ENCODE assay signal across 15 mouse cellular contexts in genomic region chr10:105557581-105557980, GRCm38 (mm10).
"Had no signal": no experiment of that assay in that cellular context is flagged by ENCODE, and none has a peak within 500 bp of the region (broad histone marks: within the 10 kb centered on the region; RNA-seq: fewer than 3 reads in every experiment).

No protein-coding gene starts in this region.

- H3K27ac ChIP-seq: kidney, postnatal 0 days; liver, embryonic 13.5 days; midbrain, embryonic 12.5 days; midbrain, embryonic 15.5 days; neural tube, embryonic 13.5 days had no signal

- H3K9ac ChIP-seq: liver, embryonic 13.5 days; midbrain, embryonic 12.5 days; midbrain, embryonic 15.5 days; neural tube, embryonic 13.5 days had no signal

- H3K4me1 ChIP-seq: liver, embryonic 13.5 days; midbrain, embryonic 12.5 days; midbrain, embryonic 15.5 days had no signal

- H3K27me3 ChIP-seq: liver, embryonic 13.5 days; midbrain, embryonic 12.5 days; midbrain, embryonic 15.5 days; neural tube, embryonic 13.5 days had no signal

- H3K4me2 ChIP-seq: liver, embryonic 13.5 days; midbrain, embryonic 12.5 days; midbrain, embryonic 15.5 days; neural tube, embryonic 13.5 days had no signal

- H3K9me3 ChIP-seq: liver, embryonic 13.5 days; midbrain, embryonic 12.5 days; midbrain, embryonic 15.5 days; neural tube, embryonic 13.5 days had no signal

- DNase-seq: kidney, postnatal 25 days; left cerebral cortex, postnatal 4 days; liver, embryonic 13.5 days; lung, adult 2 months; lung, postnatal 14 days; lung, postnatal 4 days; retina, postnatal 1 day; right cerebral cortex, postnatal 25 days; thymus, adult 18-20 months; thymus, postnatal 36 days had no signal

- H3K36me3 ChIP-seq: liver, embryonic 13.5 days; midbrain, embryonic 12.5 days; midbrain, embryonic 15.5 days; neural tube, embryonic 13.5 days had no signal

- H3K4me3 ChIP-seq: liver, embryonic 13.5 days; midbrain, embryonic 12.5 days; midbrain, embryonic 15.5 days; myocyte; neural tube, embryonic 13.5 days had no signal

- ATAC-seq: midbrain, embryonic 15.5 days had no signal
